Mouse (Mus musculus): ENCODE data around the gene Sec62. TPM values are rescaled to one million over a fixed set of nuclear protein-coding genes. Genes with fewer than 3 reads are reported as not detected.
"Not testable (repeated sequence)": the region's sequence is repeated elsewhere in the genome, so short reads cannot be mapped to it uniquely, and the experiment has no call there.

Sec62 gene
- polyA plus RNA-seq, 1 experiment from 2014 or later, result 75.0 TPM

- H3K27me3 ChIP-seq (ENCODE audit: control insufficient read depth, insufficient read depth, low read length), result peaks cover 21% of the 10 kb centered on the region
- ATAC-seq (replicated peaks; ENCODE audit: insufficient number of reproducible peaks, low FRiP score, low TSS enrichment), result no peak
- no peak overlapping the region for H3K27ac ChIP-seq (ENCODE audit: low read depth, low read length)
- H3K4me3 ChIP-seq (ENCODE audit: low read depth, low read length), result no peak overlapping the region
- no peaks in the 10 kb centered on the region for H3K36me3 ChIP-seq (ENCODE audit: control insufficient read depth, insufficient read depth, low read length)
- WGBS (ENCODE audit: insufficient replicate concordance), result 68% methylated on average over 6 of the region's 6 CpGs
- peaks cover 3% of the 10 kb centered on the region for H3K4me1 ChIP-seq (ENCODE audit: control insufficient read depth, insufficient read depth, low read length)
- no peaks in the 10 kb centered on the region for H3K9me3 ChIP-seq (replicated peaks; ENCODE audit: control insufficient read depth, low read length)
- no peak overlapping the region for H3K4me2 ChIP-seq
- H3K9ac ChIP-seq (ENCODE audit: low read depth, low read length), result no peak overlapping the region
These were observed 58.7 kb downstream of the Sec62 start for GRCm38 (mm10) chr3:30851422-30851821.

- 73% methylated on average over 5 of the region's 5 CpGs for WGBS (ENCODE audit: insufficient replicate concordance)
- ATAC-seq (replicated peaks; ENCODE audit: insufficient number of reproducible peaks, low FRiP score, low TSS enrichment), result no peak
- Histone ChIP-seq H3K4me1 (ENCODE audit: control insufficient read depth, insufficient read depth, low read length) (peaks cover 3% of the 10 kb centered on the region), H3K27me3 (ENCODE audit: control insufficient read depth, insufficient read depth, low read length) (peaks cover 21% of the 10 kb centered on the region), H3K9ac (ENCODE audit: low read depth, low read length) (no peak overlapping the region), H3K9me3 (replicated peaks; ENCODE audit: control insufficient read depth, low read length) (no peaks in the 10 kb centered on the region), H3K4me3 (ENCODE audit: low read depth, low read length) (no peak overlapping the region), H3K4me2 (no peak overlapping the region), H3K27ac (ENCODE audit: low read depth, low read length) (no peak overlapping the region), H3K36me3 (ENCODE audit: control insufficient read depth, insufficient read depth, low read length) (no peaks in the 10 kb centered on the region)
These were observed 60.9 kb downstream of the Sec62 start for GRCm38 (mm10) chr3:30853596-30853995.

- H3K9ac ChIP-seq (ENCODE audit: low read depth, low read length), result peak within 1 kb of the TSS; percentile 63
- H3K27me3 ChIP-seq (ENCODE audit: control insufficient read depth, insufficient read depth, low read length), result peaks cover 21% of the 10 kb centered on the region
- no peaks in the 10 kb centered on the region for H3K36me3 ChIP-seq (ENCODE audit: control insufficient read depth, insufficient read depth, low read length)
- ATAC-seq (replicated peaks; ENCODE audit: insufficient number of reproducible peaks, low FRiP score, low TSS enrichment), result peak; percentile 63
- H3K9me3 ChIP-seq (replicated peaks; ENCODE audit: control insufficient read depth, low read length), result no peaks in the 10 kb centered on the region
- peaks cover 3% of the 10 kb centered on the region for H3K4me1 ChIP-seq (ENCODE audit: control insufficient read depth, insufficient read depth, low read length)
- WGBS (ENCODE audit: insufficient replicate concordance), result under 1% methylated on average over 73 of the region's 75 CpGs
- H3K4me2 ChIP-seq, result peak within 1 kb of the TSS; percentile 97
- peak within 1 kb of the TSS; percentile 67 for H3K4me3 ChIP-seq (ENCODE audit: low read depth, low read length)
- no peak within 1 kb of the TSS for H3K27ac ChIP-seq (ENCODE audit: low read depth, low read length)
These were observed 63.2 kb downstream of the Sec62 start, which contains the start of gene Gpr160 for GRCm38 (mm10) chr3:30855604-30856458. Gpr160 (plus strand) TSS chr3:30855950.

- ATAC-seq (replicated peaks; ENCODE audit: insufficient number of reproducible peaks, low FRiP score, low TSS enrichment); H3K4me2 ChIP-seq; H3K9ac ChIP-seq (ENCODE audit: low read depth, low read length); H3K9me3 ChIP-seq (replicated peaks; ENCODE audit: control insufficient read depth, low read length); H3K4me1 ChIP-seq (ENCODE audit: control insufficient read depth, insufficient read depth, low read length); H3K27ac ChIP-seq (ENCODE audit: low read depth, low read length); H3K4me3 ChIP-seq (ENCODE audit: low read depth, low read length); H3K36me3 ChIP-seq (ENCODE audit: control insufficient read depth, insufficient read depth, low read length): not testable (repeated sequence)
- peaks cover 11% of the 10 kb centered on the region for H3K27me3 ChIP-seq (ENCODE audit: control insufficient read depth, insufficient read depth, low read length)
- 85% methylated on average over 8 of the region's 8 CpGs for WGBS (ENCODE audit: insufficient replicate concordance)
These were observed 66.9 kb downstream of the Sec62 start for GRCm38 (mm10) chr3:30859599-30859998.

- Histone ChIP-seq H3K36me3 (ENCODE audit: control insufficient read depth, insufficient read depth, low read length) (no peaks in the 10 kb centered on the region), H3K27ac (ENCODE audit: low read depth, low read length) (no peak overlapping the region), H3K27me3 (ENCODE audit: control insufficient read depth, insufficient read depth, low read length) (peaks cover 4% of the 10 kb centered on the region; the same call in 1 of the 2 replicates), H3K4me1 (ENCODE audit: control insufficient read depth, insufficient read depth, low read length) (peaks cover under 1% of the 10 kb centered on the region; the same call in 1 of the 2 replicates), H3K9ac (ENCODE audit: low read depth, low read length) (no peak overlapping the region), H3K9me3 (replicated peaks; ENCODE audit: control insufficient read depth, low read length) (no peaks in the 10 kb centered on the region), H3K4me2 (no peak overlapping the region), H3K4me3 (ENCODE audit: low read depth, low read length) (no peak overlapping the region)
- 73% methylated on average over 4 of the region's 4 CpGs for WGBS (ENCODE audit: insufficient replicate concordance)
- ATAC-seq (replicated peaks; ENCODE audit: insufficient number of reproducible peaks, low FRiP score, low TSS enrichment), result no peak
These were observed 68.0 kb downstream of the Sec62 start for GRCm38 (mm10) chr3:30860705-30861104.

- Histone ChIP-seq H3K9ac (ENCODE audit: low read depth, low read length) (no peak overlapping the region), H3K9me3 (replicated peaks; ENCODE audit: control insufficient read depth, low read length) (no peaks in the 10 kb centered on the region), H3K4me3 (ENCODE audit: low read depth, low read length) (no peak overlapping the region), H3K27ac (ENCODE audit: low read depth, low read length) (no peak overlapping the region), H3K4me1 (ENCODE audit: control insufficient read depth, insufficient read depth, low read length) (no peaks in the 10 kb centered on the region), H3K4me2 (no peak overlapping the region), H3K27me3 (ENCODE audit: control insufficient read depth, insufficient read depth, low read length) (no peaks in the 10 kb centered on the region), H3K36me3 (ENCODE audit: control insufficient read depth, insufficient read depth, low read length) (no peaks in the 10 kb centered on the region)
- 71% methylated on average over 5 of the region's 5 CpGs for WGBS (ENCODE audit: insufficient replicate concordance)
- no peak for ATAC-seq (replicated peaks; ENCODE audit: insufficient number of reproducible peaks, low FRiP score, low TSS enrichment)
These were observed 71.2 kb downstream of the Sec62 start for GRCm38 (mm10) chr3:30863712-30864435.

- Histone ChIP-seq H3K9ac (ENCODE audit: low read depth, low read length) (no peak overlapping the region), H3K36me3 (ENCODE audit: control insufficient read depth, insufficient read depth, low read length) (no peaks in the 10 kb centered on the region), H3K27ac (ENCODE audit: low read depth, low read length) (no peak overlapping the region), H3K27me3 (ENCODE audit: control insufficient read depth, insufficient read depth, low read length) (no peaks in the 10 kb centered on the region), H3K4me2 (no peak overlapping the region), H3K4me1 (ENCODE audit: control insufficient read depth, insufficient read depth, low read length) (no peaks in the 10 kb centered on the region), H3K9me3 (replicated peaks; ENCODE audit: control insufficient read depth, low read length) (no peaks in the 10 kb centered on the region), H3K4me3 (ENCODE audit: low read depth, low read length) (no peak overlapping the region)
- 69% methylated on average over 1 of the region's 1 CpGs for WGBS (ENCODE audit: insufficient replicate concordance)
- ATAC-seq (replicated peaks; ENCODE audit: insufficient number of reproducible peaks, low FRiP score, low TSS enrichment), result no peak
These were observed 72.0 kb downstream of the Sec62 start for GRCm38 (mm10) chr3:30864640-30865039.

GRCm38 (mm10) chr3:30868176-30868575 is 75.5 kb downstream of the Sec62 start:
- H3K27me3 ChIP-seq (ENCODE audit: control insufficient read depth, insufficient read depth, low read length), result no peaks in the 10 kb centered on the region
- no peak for ATAC-seq (replicated peaks; ENCODE audit: insufficient number of reproducible peaks, low FRiP score, low TSS enrichment)
- no peak overlapping the region for H3K4me3 ChIP-seq (ENCODE audit: low read depth, low read length)
- 66% methylated on average over 5 of the region's 5 CpGs for WGBS (ENCODE audit: insufficient replicate concordance)
- H3K4me1 ChIP-seq (ENCODE audit: control insufficient read depth, insufficient read depth, low read length), result no peaks in the 10 kb centered on the region
- H3K27ac ChIP-seq (ENCODE audit: low read depth, low read length), result no peak overlapping the region
- no peak overlapping the region for H3K9ac ChIP-seq (ENCODE audit: low read depth, low read length)
- H3K4me2 ChIP-seq, result no peak overlapping the region
- no peaks in the 10 kb centered on the region for H3K36me3 ChIP-seq (ENCODE audit: control insufficient read depth, insufficient read depth, low read length)
- no peaks in the 10 kb centered on the region for H3K9me3 ChIP-seq (replicated peaks; ENCODE audit: control insufficient read depth, low read length)

Measured in heart, embryonic 11.5 days (tissue).